Mouse (Mus musculus): Measurements from ENCODE around the gene Rdh11. TPM values are rescaled to one million over a fixed set of nuclear protein-coding genes. Genes with fewer than 3 reads are reported as not detected.
"Not testable (repeated sequence)": the region's sequence is repeated elsewhere in the genome, so short reads cannot be mapped to it uniquely, and the experiment has no call there.

The Rdh11 gene
- 10 to 100 TPM; 17.0 to 20.5 TPM for total RNA-seq (2021)
- long read RNA-seq, experiment 1, transcript Rdh11-203 (7 exons, 3,262 nt): major isoform, 8 of 9 reads
- long read RNA-seq, experiment 1, partial matches to known transcripts: 1 of 9 reads
- long read RNA-seq, experiment 1, other reads (novel, unspliced or antisense): 0 of 9 reads
- long read RNA-seq, experiment 2, transcript Rdh11-203 (7 exons, 3,262 nt): major isoform, 13 of 15 reads
- long read RNA-seq, experiment 2, partial matches to known transcripts: 2 of 15 reads
- long read RNA-seq, experiment 2, other reads (novel, unspliced or antisense): 0 of 15 reads

- H3K27ac ChIP-seq: peak within 1 kb of the TSS; percentile 34
- H3K4me3 ChIP-seq: peak within 1 kb of the TSS; percentile 83
- no peak for DNase-seq (ENCODE audit: low spot score in 2 of 2)
- TF ChIP-seq CTCF (conservative IDR thresholded peaks at IDR 0.05): no peak
Observed at GRCm38 (mm10) chr12:79192193-79192592, at the start of gene Rdh11. Gene Rdh11, minus strand, starts transcription at chr12:79192293.

- no peak for TF ChIP-seq CTCF (conservative IDR thresholded peaks at IDR 0.05)
Observed at GRCm38 (mm10) chr12:79235485-79236080, 43.5 kb upstream of the Rdh11 start.

GRCm38 (mm10) chr12:79217511-79217910, 25.4 kb upstream of the Rdh11 start:
- no peak overlapping the region for H3K4me3 ChIP-seq
- no peak overlapping the region for H3K27ac ChIP-seq
- TF ChIP-seq CTCF (conservative IDR thresholded peaks at IDR 0.05): no peak
- no peak for DNase-seq (ENCODE audit: low spot score in 2 of 2)

More at GRCm38 (mm10) chr12:79235485-79236080, 43.5 kb upstream of the Rdh11 start:
- DNase-seq (ENCODE audit: low spot score in 2 of 2): peak in 1 of 2 experiments; percentile 12
- no peak overlapping the region for H3K27ac ChIP-seq
- H3K4me3 ChIP-seq: no peak overlapping the region

GRCm38 (mm10) chr12:79211447-79211846, 19.4 kb upstream of the Rdh11 start:
- DNase-seq (ENCODE audit: low spot score in 2 of 2): no peak
- H3K27ac ChIP-seq: no peak overlapping the region
- no peak overlapping the region for H3K4me3 ChIP-seq
- TF ChIP-seq CTCF (conservative IDR thresholded peaks at IDR 0.05): no peak

- DNase-seq (ENCODE audit: low spot score in 2 of 2): peak; percentile 37 to 56
- TF ChIP-seq CTCF (conservative IDR thresholded peaks at IDR 0.05): no peak
- Histone ChIP-seq H3K4me3 (peak within 1 kb of the TSS; percentile 74), H3K27ac (peak within 1 kb of the TSS; percentile 53; the same call in 1 of the 2 replicates)
Observed at GRCm38 (mm10) chr12:79208703-79209464, 16.8 kb upstream of the Rdh11 start, which contains the start of gene Rdh12. Gene Rdh12, plus strand, starts transcription at chr12:79208914.

- no peak for TF ChIP-seq CTCF (conservative IDR thresholded peaks at IDR 0.05)
- H3K4me3 ChIP-seq: no peak overlapping the region
- H3K27ac ChIP-seq: no peak overlapping the region
- DNase-seq (ENCODE audit: low spot score in 2 of 2): no peak
Observed at GRCm38 (mm10) chr12:79201882-79202281, 9.8 kb upstream of the Rdh11 start.

- no peak for TF ChIP-seq CTCF (conservative IDR thresholded peaks at IDR 0.05)
- no peak overlapping the region for H3K4me3 ChIP-seq
- peak in 1 of 2 experiments; percentile 49 for DNase-seq (ENCODE audit: low spot score in 2 of 2)
- H3K27ac ChIP-seq: no peak overlapping the region
Observed at GRCm38 (mm10) chr12:79197105-79197504, 5.0 kb upstream of the Rdh11 start.

GRCm38 (mm10) chr12:79193441-79193840, 1.3 kb upstream of the Rdh11 start:
- H3K27ac ChIP-seq: no peak overlapping the region
- DNase-seq (ENCODE audit: low spot score in 2 of 2): peak; percentile 65 to 72
- peak; percentile 88 for TF ChIP-seq CTCF (conservative IDR thresholded peaks at IDR 0.05)
- H3K4me3 ChIP-seq: no peak overlapping the region

GRCm38 (mm10) chr12:79191701-79192100, 392 bp downstream of the Rdh11 start:
- peak; percentile 82 for TF ChIP-seq CTCF (conservative IDR thresholded peaks at IDR 0.05)
- peak; percentile 66 to 72 for DNase-seq (ENCODE audit: low spot score in 2 of 2)
- Histone ChIP-seq H3K4me3 (peak overlapping the region; percentile 83), H3K27ac (peak overlapping the region; percentile 34)

GRCm38 (mm10) chr12:79190931-79191673, 991 bp downstream of the Rdh11 start:
- peak; percentile 54 for TF ChIP-seq CTCF (conservative IDR thresholded peaks at IDR 0.05)
- Histone ChIP-seq H3K27ac (peak overlapping the region; percentile 34), H3K4me3 (peak overlapping the region; percentile 83)
- peak; percentile 49 to 70 for DNase-seq (ENCODE audit: low spot score in 2 of 2)

- H3K4me3 ChIP-seq; H3K27ac ChIP-seq; DNase-seq (ENCODE audit: low spot score in 2 of 2): not testable (repeated sequence)
Observed at GRCm38 (mm10) chr12:79185160-79185559, 6.9 kb downstream of the Rdh11 start.

- no peak overlapping the region for H3K4me3 ChIP-seq
- DNase-seq (ENCODE audit: low spot score in 2 of 2): no peak
- no peak overlapping the region for H3K27ac ChIP-seq
- no peak for TF ChIP-seq CTCF (conservative IDR thresholded peaks at IDR 0.05)
Observed at GRCm38 (mm10) chr12:79175998-79176397, 16.1 kb downstream of the Rdh11 start.

Data from layer of hippocampus, adult 2 months (tissue).